Mouse (Mus musculus) liver, adult 2 months (tissue): Measurements from ENCODE around the gene Ttll2.
"Not testable (repeated sequence)": the region's sequence is repeated elsewhere in the genome, so short reads cannot be mapped to it uniquely, and the experiment has no call there.

Experiments
- CTCF ChIP-seq: fragments of 200-500 bp; IDR thresholded peaks from 2 replicates; pipeline ENCODE4 v1.5.1; 2011; ENCODE audit warnings: low read depth, low read length, control low read depth
- POLR2A ChIP-seq: fragments of 200-500 bp; IDR thresholded peaks from 2 replicates; pipeline ENCODE4 v1.6.1; 2011; ENCODE audit warnings: low read length, control low read depth; ENCODE audit not compliant: insufficient read depth; ENCODE audit errors: extremely low read depth

GRCm38 (mm10) chr17:7348765-7349164 lies 3.7 kb downstream of the Ttll2 start:
- TF ChIP-seq CTCF, POLR2A: not testable (repeated sequence)
